Mouse (Mus musculus): ENCODE data around the gene Chac2. TPM values are rescaled to one million over a fixed set of nuclear protein-coding genes. Genes with fewer than 3 reads are reported as not detected.
"Not testable (repeated sequence)": the region's sequence is repeated elsewhere in the genome, so short reads cannot be mapped to it uniquely, and the experiment has no call there.

Gene Chac2
- polyA plus RNA-seq (2015; fragmentation: Nextera tagmentation; extraction: Ambion mirVana): 14.7 and 15.7 TPM in 2 replicates

DNA sequence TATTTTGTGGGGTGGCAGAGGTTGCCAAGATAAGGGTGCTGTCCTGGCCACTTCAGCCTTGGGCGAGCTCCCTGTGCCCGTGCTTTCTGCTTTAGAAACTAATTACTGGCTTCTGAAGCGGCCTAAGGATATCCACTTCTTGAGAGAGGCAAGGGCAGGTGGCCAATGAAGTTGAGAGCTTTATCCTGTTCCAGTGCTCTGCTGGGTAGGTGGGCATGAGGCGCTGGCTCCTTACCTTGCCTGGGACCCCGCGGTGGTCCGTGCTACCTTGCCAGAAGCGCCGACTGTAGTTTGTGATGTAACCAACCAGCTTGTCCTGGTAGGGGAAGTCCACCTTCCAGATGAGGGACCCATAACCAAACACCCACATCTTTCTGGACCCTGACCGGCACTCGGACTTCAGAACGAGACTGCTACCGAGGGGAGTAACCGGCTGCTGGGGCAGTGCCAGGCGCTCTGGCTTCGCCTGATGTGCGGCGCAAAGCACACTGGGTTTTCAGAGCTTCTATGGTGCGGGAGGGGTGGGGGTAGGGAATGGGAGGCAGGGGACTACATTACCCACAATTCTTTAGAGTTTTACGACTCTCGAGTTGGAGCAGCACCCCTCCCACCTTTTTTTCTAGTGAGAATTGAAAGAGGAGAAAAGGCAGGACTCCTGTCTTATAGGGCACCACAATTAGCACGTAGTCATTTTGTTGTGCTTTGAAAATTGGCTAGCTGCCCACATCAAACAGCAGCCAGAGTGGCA, at the start of gene Chac2:
Chac2 (minus strand) TSS at position 474 of the 748 bp plus-strand sequence.
- under 1% methylated on average over 22 of the region's 22 CpGs for WGBS
- Histone ChIP-seq H3K36me3 (no peaks in the 10 kb centered on the region), H3K27ac (peak within 1 kb of the TSS; percentile 71), H3K27me3 (no peaks in the 10 kb centered on the region), H3K9me3 (no peaks in the 10 kb centered on the region), H3K4me1 (peaks cover 5% of the 10 kb centered on the region; the same call in 1 of the 2 replicates), H3K4me2 (peak within 1 kb of the TSS; percentile 64), H3K4me3 (peak within 1 kb of the TSS; percentile 64), H3K9ac (peak within 1 kb of the TSS; percentile 52)
- peak; percentile 87 for ATAC-seq (ENCODE audit: insufficient number of reproducible peaks, low FRiP score, low TSS enrichment, low read depth)

DNA sequence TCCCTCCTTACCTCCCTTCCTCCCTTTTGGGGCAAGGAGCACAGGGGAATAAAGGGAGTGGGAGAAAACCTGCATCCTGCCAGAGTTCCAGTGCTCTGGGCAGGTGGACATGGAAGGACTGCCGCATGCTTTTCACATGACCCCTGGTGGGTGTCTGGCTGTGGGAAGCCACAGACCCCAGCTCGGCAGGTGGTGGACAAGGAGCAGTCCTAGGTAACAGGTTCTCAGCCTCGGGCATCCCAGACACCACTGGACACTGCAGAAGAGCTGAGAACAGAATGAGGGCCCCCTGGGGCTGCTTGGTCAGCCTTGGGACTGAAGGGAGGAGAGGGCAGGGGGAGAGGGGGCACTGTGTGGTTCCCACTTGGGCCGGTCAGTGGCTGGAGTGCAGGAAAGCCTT, 48.8 kb upstream of the Chac2 start:
- Histone ChIP-seq H3K4me3 (no peak overlapping the region), H3K9me3 (no peaks in the 10 kb centered on the region), H3K36me3 (peaks cover 24% of the 10 kb centered on the region), H3K27ac (no peak overlapping the region), H3K9ac (no peak overlapping the region), H3K27me3 (no peaks in the 10 kb centered on the region), H3K4me1 (no peaks in the 10 kb centered on the region), H3K4me2 (no peak overlapping the region)
- no peak for ATAC-seq (ENCODE audit: insufficient number of reproducible peaks, low FRiP score, low TSS enrichment, low read depth)
- 96% methylated on average over 4 of the region's 4 CpGs for WGBS

DNA sequence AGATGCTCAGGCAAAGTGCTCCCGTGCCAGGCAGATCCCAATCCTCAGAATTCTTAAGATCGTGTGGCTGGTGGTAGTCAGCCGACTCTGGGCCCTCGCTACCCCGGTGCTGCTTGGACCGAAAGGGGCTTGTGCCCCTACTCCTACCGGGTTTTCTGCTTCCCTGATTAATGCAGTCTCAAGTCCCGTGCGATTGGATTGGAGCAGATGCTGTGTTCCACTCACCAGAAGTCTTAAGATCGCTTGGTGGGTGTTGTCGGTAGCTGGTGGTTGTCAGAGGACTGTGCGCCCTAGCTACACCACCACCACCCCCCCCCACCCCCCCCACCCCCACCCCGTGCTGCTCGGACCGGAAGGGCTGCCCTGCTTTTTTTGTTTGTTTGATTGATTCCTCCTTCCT, 31.3 kb upstream of the Chac2 start:
- not testable (repeated sequence) for H3K4me1 ChIP-seq; H3K9me3 ChIP-seq; H3K27me3 ChIP-seq; H3K4me3 ChIP-seq; ATAC-seq (ENCODE audit: insufficient number of reproducible peaks, low FRiP score, low TSS enrichment, low read depth); H3K4me2 ChIP-seq; H3K36me3 ChIP-seq; H3K9ac ChIP-seq; H3K27ac ChIP-seq
- WGBS: 78% methylated on average over 15 of the region's 15 CpGs

DNA sequence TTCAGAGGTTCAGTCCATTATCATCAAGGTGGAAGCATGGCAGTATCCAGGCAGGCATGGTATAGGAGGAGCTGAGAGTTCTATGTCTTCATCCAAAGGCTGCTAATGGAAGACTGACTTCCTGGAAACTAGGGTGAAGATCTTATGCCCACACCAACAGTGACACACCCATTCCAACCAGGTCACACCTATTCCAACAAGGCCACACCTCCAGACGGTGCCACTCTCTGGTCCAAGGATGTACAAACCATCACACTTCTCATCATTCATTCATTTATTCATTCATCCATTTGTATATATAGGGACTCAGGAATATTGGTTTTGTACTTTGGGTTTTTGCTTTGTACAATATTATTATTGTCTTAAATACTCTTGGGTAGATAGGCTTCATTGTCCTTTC, 23.5 kb upstream of the Chac2 start:
- not testable (repeated sequence) for H3K4me1 ChIP-seq; ATAC-seq (ENCODE audit: insufficient number of reproducible peaks, low FRiP score, low TSS enrichment, low read depth); H3K36me3 ChIP-seq; H3K4me3 ChIP-seq; H3K27ac ChIP-seq; H3K27me3 ChIP-seq; H3K9me3 ChIP-seq; H3K4me2 ChIP-seq; H3K9ac ChIP-seq
- 94% methylated on average over 1 of the region's 1 CpGs for WGBS

DNA sequence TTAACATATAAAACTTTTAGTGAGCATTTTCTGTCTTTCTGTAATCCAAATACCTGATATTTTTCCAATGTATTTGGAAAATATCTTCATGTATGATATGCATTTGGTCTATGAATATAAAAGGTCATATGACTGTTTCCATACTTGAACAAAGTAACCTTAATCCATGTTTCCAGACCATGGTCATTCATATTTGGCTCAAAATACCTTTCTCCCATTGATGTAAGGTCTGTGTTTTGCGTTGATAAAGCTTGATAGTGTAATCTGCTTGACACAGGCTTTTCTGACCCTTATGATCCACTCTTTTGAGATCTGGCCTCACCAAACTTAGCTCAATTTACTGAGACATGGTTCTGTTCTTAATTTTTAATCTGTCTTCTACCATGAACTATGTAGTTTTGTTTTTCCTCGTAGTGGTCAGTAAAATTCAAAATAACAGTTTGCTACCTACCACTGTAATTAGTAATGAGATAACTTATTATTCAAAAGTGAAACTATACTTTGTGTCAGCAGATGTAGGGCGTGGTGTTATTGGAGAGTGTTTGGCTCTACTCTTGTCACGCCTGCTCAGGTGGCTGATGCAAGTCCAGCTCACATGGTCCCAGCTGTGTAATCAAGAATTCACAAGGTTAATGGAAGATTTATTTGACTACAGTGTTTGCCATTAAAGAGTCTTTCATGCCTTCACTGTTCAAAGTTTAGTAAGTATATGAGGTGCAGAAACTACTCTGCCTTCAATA, 15.2 kb upstream of the Chac2 start:
- no peak overlapping the region for H3K4me3 ChIP-seq
- ATAC-seq (ENCODE audit: insufficient number of reproducible peaks, low FRiP score, low TSS enrichment, low read depth): no peak

DNA sequence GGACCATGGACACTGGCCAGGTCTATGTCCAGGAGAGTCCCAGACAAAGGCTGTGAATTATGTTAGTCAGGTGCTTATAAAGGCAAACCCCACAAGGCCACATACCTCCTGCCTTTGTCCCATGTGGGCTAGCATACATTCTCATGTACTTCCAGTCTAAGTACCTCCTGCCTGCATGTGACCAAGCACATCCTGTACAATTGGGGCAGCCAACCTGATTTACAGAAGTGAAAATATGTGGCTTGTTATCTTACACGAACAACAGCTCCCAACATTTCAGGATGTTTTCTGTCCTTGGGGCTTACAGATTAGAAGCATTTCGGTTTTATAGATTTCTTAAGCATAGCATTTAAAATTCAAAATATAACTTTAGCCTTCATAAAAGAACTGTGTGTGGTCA, 13.9 kb upstream of the Chac2 start:
- Histone ChIP-seq H3K4me1 (no peaks in the 10 kb centered on the region), H3K27ac (no peak overlapping the region), H3K4me3 (no peak overlapping the region), H3K9me3 (no peaks in the 10 kb centered on the region), H3K27me3 (no peaks in the 10 kb centered on the region), H3K4me2 (no peak overlapping the region), H3K36me3 (no peaks in the 10 kb centered on the region), H3K9ac (no peak overlapping the region)
- ATAC-seq (ENCODE audit: insufficient number of reproducible peaks, low FRiP score, low TSS enrichment, low read depth): no peak
- WGBS: 80% methylated on average over 2 of the region's 2 CpGs

More for the DNA sequence above, 15.2 kb upstream of the Chac2 start:
- H3K27ac ChIP-seq: no peak overlapping the region
- WGBS: 84% methylated on average over 4 of the region's 4 CpGs
- H3K36me3 ChIP-seq: 0 out of 2 replicates have a peak, but pooled peaks cover 2% of the 10 kb centered on the region
- H3K9me3 ChIP-seq: no peaks in the 10 kb centered on the region
- no peak overlapping the region for H3K4me2 ChIP-seq
- no peaks in the 10 kb centered on the region for H3K27me3 ChIP-seq
- H3K9ac ChIP-seq: no peak overlapping the region
- no peaks in the 10 kb centered on the region for H3K4me1 ChIP-seq

DNA sequence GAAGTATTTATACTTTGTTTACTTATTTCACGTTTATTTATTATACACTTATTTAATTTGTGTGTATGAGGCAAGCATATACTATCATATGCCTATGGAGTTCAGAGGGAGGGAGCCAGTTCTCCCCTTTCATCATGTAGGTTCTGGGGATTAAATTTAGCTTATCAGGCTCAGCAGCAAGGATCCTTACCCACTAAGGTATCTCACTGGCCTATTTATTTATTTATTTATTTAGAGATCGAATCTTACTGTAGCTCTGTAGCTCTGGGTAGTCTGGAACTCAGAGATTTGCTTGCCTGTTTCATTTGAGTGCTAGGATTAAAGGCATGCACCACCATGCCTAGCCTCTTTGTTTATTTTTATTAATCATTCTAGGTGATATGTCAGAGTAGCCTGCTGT, 12.6 kb upstream of the Chac2 start:
- Histone ChIP-seq H3K4me3 (no peak overlapping the region), H3K36me3 (no peaks in the 10 kb centered on the region), H3K4me1 (no peaks in the 10 kb centered on the region), H3K9ac (no peak overlapping the region), H3K27me3 (no peaks in the 10 kb centered on the region), H3K4me2 (no peak overlapping the region), H3K27ac (no peak overlapping the region), H3K9me3 (no peaks in the 10 kb centered on the region)
- no peak for ATAC-seq (ENCODE audit: insufficient number of reproducible peaks, low FRiP score, low TSS enrichment, low read depth)
- 88% methylated on average over 2 of the region's 2 CpGs for WGBS

DNA sequence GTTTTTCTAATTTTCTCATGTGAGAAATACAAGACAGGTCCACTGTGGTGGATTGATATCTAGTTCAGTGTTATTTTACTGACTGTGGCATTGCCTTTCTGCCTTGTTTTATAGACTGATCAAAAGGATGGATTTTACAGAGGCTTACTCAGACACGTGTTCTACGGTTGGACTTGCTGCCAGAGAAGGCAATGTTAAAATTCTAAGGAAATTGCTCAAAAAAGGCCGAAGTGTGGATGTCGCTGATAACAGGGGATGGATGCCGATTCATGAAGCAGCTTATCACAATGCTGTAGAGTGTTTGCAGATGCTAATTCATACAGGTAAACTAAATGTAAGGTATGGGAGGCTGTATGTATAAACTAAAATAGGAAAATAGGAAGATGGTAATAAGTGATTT, 12.0 kb upstream of the Chac2 start:
- Histone ChIP-seq H3K4me1 (no peaks in the 10 kb centered on the region), H3K4me2 (no peak overlapping the region), H3K9me3 (no peaks in the 10 kb centered on the region), H3K9ac (no peak overlapping the region), H3K27ac (no peak overlapping the region), H3K27me3 (no peaks in the 10 kb centered on the region), H3K36me3 (no peaks in the 10 kb centered on the region), H3K4me3 (no peak overlapping the region)
- 75% methylated on average over 5 of the region's 5 CpGs for WGBS
- no peak for ATAC-seq (ENCODE audit: insufficient number of reproducible peaks, low FRiP score, low TSS enrichment, low read depth)

DNA sequence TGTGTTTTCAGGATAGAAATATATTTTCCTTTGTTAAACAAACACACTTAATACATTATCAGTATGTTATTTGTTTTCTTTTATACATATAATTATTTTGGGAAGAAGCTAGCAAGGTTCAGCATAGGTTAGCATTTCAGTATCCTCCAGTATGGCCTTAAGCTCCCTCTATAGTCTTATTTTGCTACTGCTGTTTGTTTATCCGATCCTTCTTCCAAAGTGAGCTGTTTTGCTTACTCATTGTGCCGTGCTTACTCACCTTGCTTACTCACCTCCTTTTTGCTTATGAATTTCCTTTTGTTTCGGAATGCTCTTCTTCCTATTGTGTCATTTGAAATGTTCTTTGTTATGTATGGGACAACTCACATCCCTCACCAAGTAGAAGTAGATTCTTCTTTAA, 10.5 kb upstream of the Chac2 start:
- no peaks in the 10 kb centered on the region for H3K9me3 ChIP-seq
- H3K36me3 ChIP-seq: no peaks in the 10 kb centered on the region
- no peaks in the 10 kb centered on the region for H3K4me1 ChIP-seq
- WGBS: 88% methylated on average over 3 of the region's 3 CpGs
- H3K27ac ChIP-seq: no peak overlapping the region
- H3K9ac ChIP-seq: no peak overlapping the region
- no peak for ATAC-seq (ENCODE audit: insufficient number of reproducible peaks, low FRiP score, low TSS enrichment, low read depth)
- no peak overlapping the region for H3K4me3 ChIP-seq
- no peak overlapping the region for H3K4me2 ChIP-seq
- H3K27me3 ChIP-seq: no peaks in the 10 kb centered on the region

DNA sequence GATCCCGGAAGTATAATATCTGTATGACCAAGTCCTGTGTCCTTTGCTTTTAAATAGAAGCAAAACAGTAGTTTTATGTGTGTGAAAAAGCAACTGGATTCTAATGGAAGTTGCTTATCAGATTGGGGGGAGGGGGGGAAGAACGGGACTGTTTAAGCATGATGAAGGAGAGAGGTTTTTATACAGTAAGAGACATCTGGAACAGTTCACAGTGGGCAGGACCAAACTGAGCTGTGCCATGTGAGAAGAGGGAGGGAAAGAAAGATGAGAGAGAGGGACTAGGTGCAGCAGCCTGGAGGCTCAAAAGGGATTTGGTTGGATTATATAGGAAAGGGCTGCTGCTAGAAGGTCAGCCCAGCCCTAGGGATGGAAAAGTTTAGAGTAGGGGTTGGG, 471 bp upstream of the Chac2 start:
- 0 out of 2 replicates have a peak, but pooled peaks have one; percentile 69 for ATAC-seq (ENCODE audit: insufficient number of reproducible peaks, low FRiP score, low TSS enrichment, low read depth)
- H3K9ac ChIP-seq: peak overlapping the region; percentile 52; the same call in 1 of the 2 replicates

DNA sequence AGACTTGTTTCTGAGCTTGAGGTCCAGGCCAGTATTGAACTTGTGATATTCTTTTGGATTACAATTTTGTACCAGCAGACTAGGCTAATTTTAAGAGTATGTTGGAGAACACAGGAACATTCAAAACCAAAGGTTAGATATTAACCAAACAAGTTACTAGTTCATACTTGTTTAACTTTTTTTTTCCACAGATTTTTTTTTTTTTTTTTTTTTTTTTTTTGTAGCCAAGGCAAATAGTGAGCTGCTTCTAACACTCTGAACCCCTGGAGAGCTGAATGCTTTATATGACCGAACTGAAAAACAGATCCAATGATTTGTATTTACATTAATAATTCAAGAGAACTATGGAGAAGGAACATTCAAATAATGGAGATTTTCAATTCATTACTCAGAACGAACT, 913 bp downstream of the Chac2 start:
- no peak for ATAC-seq (ENCODE audit: insufficient number of reproducible peaks, low FRiP score, low TSS enrichment, low read depth)
- Histone ChIP-seq H3K27ac (no peak overlapping the region), H3K27me3 (no peaks in the 10 kb centered on the region), H3K36me3 (no peaks in the 10 kb centered on the region), H3K4me2 (peak overlapping the region; percentile 64; the same call in 1 of the 2 replicates), H3K4me1 (peaks cover 5% of the 10 kb centered on the region; the same call in 1 of the 2 replicates), H3K9me3 (no peaks in the 10 kb centered on the region), H3K9ac (no peak overlapping the region), H3K4me3 (no peak overlapping the region)
- 33% methylated on average over 2 of the region's 2 CpGs for WGBS

More for the DNA sequence above, 471 bp upstream of the Chac2 start:
- Histone ChIP-seq H3K27me3 (no peaks in the 10 kb centered on the region), H3K4me2 (peak overlapping the region; percentile 64), H3K9me3 (no peaks in the 10 kb centered on the region), H3K4me3 (peak overlapping the region; percentile 64), H3K27ac (peak overlapping the region; percentile 57), H3K4me1 (peaks cover 5% of the 10 kb centered on the region; the same call in 1 of the 2 replicates), H3K36me3 (no peaks in the 10 kb centered on the region)
- WGBS: 1% methylated on average over 2 of the region's 2 CpGs

DNA sequence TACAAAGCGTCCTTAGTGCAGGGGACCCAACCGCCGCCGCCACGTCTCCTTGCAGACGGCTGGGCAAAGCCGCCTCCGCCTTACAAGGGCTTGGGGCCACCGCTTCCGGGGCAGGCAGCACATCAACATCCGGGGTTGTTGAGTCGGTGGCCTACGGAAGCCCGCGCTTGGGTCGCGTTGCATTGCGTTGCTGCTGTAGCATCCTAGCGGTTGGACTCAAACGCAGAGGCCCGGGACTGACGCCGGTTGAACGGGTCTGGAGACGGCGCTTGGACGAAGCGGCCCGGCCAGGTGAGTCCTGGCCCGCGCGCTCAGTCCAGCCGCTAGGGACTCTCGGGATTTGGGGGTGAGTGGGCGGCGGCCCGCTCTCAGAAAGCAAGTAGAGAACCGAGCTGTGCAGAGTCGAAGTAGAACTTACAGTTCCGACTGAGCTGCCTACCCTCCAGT, 31.8 kb downstream of the Chac2 start, which contains the start of gene Erlec1:
Erlec1 (minus strand) TSS at position 57 of the 447 bp plus-strand sequence.
- peak; percentile 91 for ATAC-seq (ENCODE audit: insufficient number of reproducible peaks, low FRiP score, low TSS enrichment, low read depth)
- WGBS: under 1% methylated on average over 40 of the region's 40 CpGs
- H3K4me3 ChIP-seq: peak within 1 kb of the TSS; percentile 81
- H3K9me3 ChIP-seq: peaks cover 6% of the 10 kb centered on the region; the same call in 1 of the 2 replicates
- H3K27ac ChIP-seq: peak within 1 kb of the TSS; percentile 88
- H3K9ac ChIP-seq: peak within 1 kb of the TSS; percentile 79
- peaks cover 14% of the 10 kb centered on the region for H3K36me3 ChIP-seq
- peaks cover 7% of the 10 kb centered on the region; the same call in 1 of the 2 replicates for H3K4me1 ChIP-seq
- no peaks in the 10 kb centered on the region for H3K27me3 ChIP-seq
- peak within 1 kb of the TSS; percentile 53 for H3K4me2 ChIP-seq
